Comparison of ENCODE assay signal across 8 mouse cellular contexts in genomic region chr11:117407196-117407595, GRCm38 (mm10).
DNase-seq lines count a peak whose midpoint lies in the region; ATAC-seq lines count a peak whose summit lies in the region.

No protein-coding gene starts in this region.

- no peak for DNase-seq in heart, postnatal 10 days
- DNase-seq in embryonic facial prominence, embryonic 10.5 days (ENCODE audit: low spot score) = no peak
- no peak for DNase-seq in ovary, postnatal 36 days (ENCODE audit: low spot score)
- DNase-seq in left cerebral cortex, postnatal 10 days (ENCODE audit: extremely low spot score in 1 of 2, low spot score in 2 of 2) = no peak

- H3K4me3 ChIP-seq in heart, embryonic 13.5 days = peak overlapping the region; percentile 49
- peak overlapping the region; percentile 56 for H3K4me3 ChIP-seq in embryonic facial prominence, embryonic 10.5 days
- H3K4me3 ChIP-seq in hindbrain, embryonic 12.5 days = peak overlapping the region; percentile 28; the same call in 1 of the 2 replicates
- H3K4me3 ChIP-seq in midbrain, embryonic 12.5 days = no peak overlapping the region; the same call in 1 of the 2 replicates

- intact Hi-C loops in heart, postnatal 10 days (cut with DNase I) = no loop called here
- intact Hi-C loops in left cerebral cortex, postnatal 10 days (cut with DNase I) = loop anchor here (5.0 kb wide), 1 partner anchor 70 kb away; no protein-coding TSS in a partner anchor

- no peaks in the 10 kb centered on the region for H3K36me3 ChIP-seq in heart, embryonic 13.5 days
- no peaks in the 10 kb centered on the region for H3K36me3 ChIP-seq in embryonic facial prominence, embryonic 10.5 days (replicated peaks)
- H3K36me3 ChIP-seq in hindbrain, embryonic 12.5 days = no peaks in the 10 kb centered on the region
- no peaks in the 10 kb centered on the region for H3K36me3 ChIP-seq in midbrain, embryonic 12.5 days

- peaks cover 26% of the 10 kb centered on the region for H3K4me1 ChIP-seq in heart, embryonic 13.5 days
- H3K4me1 ChIP-seq in embryonic facial prominence, embryonic 10.5 days = peaks cover 56% of the 10 kb centered on the region
- H3K4me1 ChIP-seq in hindbrain, embryonic 12.5 days = peaks cover 61% of the 10 kb centered on the region
- peaks cover 63% of the 10 kb centered on the region for H3K4me1 ChIP-seq in midbrain, embryonic 12.5 days

- ATAC-seq in heart, embryonic 13.5 days (ENCODE audit: extremely low read depth, insufficient number of reproducible peaks, low FRiP score, low TSS enrichment) = no peak
- peak; percentile 12; the same call in 1 of the 2 replicates for ATAC-seq in hindbrain, embryonic 12.5 days (ENCODE audit: low FRiP score)
- peak; percentile 20 for ATAC-seq in midbrain, embryonic 12.5 days (ENCODE audit: low FRiP score, low read depth)
- ATAC-seq in megakaryocyte-erythroid progenitor cell, adult 5-6 weeks (replicated peaks; ENCODE audit: low FRiP score, low TSS enrichment, poor library complexity, severe bottlenecking) = no peak

- WGBS in heart, embryonic 13.5 days = 19% methylated on average over 4 of the region's 4 CpGs
- WGBS in embryonic facial prominence, embryonic 10.5 days = 12% methylated on average over 4 of the region's 4 CpGs
- WGBS in hindbrain, embryonic 12.5 days = 12% methylated on average over 4 of the region's 4 CpGs
- 6% methylated on average over 4 of the region's 4 CpGs for WGBS in midbrain, embryonic 12.5 days

- H3K4me2 ChIP-seq in heart, embryonic 13.5 days = peak overlapping the region; percentile 75
- H3K4me2 ChIP-seq in hindbrain, embryonic 12.5 days (replicated peaks) = peak overlapping the region; percentile 56
- peak overlapping the region; percentile 61 for H3K4me2 ChIP-seq in midbrain, embryonic 12.5 days (replicated peaks)

- peak overlapping the region; percentile 37 for H3K9ac ChIP-seq in heart, embryonic 13.5 days
- peak overlapping the region; percentile 56 for H3K9ac ChIP-seq in hindbrain, embryonic 12.5 days
- peak overlapping the region; percentile 47 for H3K9ac ChIP-seq in midbrain, embryonic 12.5 days (replicated peaks)

- peaks cover 70% of the 10 kb centered on the region for H3K27me3 ChIP-seq in heart, embryonic 13.5 days (replicated peaks)
- H3K27me3 ChIP-seq in embryonic facial prominence, embryonic 10.5 days (replicated peaks; ENCODE audit: low read depth, poor library complexity, severe bottlenecking) = peaks cover 80% of the 10 kb centered on the region
- peaks cover 10% of the 10 kb centered on the region for H3K27me3 ChIP-seq in hindbrain, embryonic 12.5 days
- peaks cover 41% of the 10 kb centered on the region for H3K27me3 ChIP-seq in midbrain, embryonic 12.5 days

- peak overlapping the region; percentile 43; the same call in 1 of the 2 replicates for H3K27ac ChIP-seq in heart, embryonic 13.5 days (replicated peaks)
- peak overlapping the region; percentile 86 for H3K27ac ChIP-seq in embryonic facial prominence, embryonic 10.5 days (replicated peaks)
- peak overlapping the region; percentile 95 for H3K27ac ChIP-seq in hindbrain, embryonic 12.5 days
- peak overlapping the region; percentile 99 for H3K27ac ChIP-seq in midbrain, embryonic 12.5 days (replicated peaks)

- no peaks in the 10 kb centered on the region for H3K9me3 ChIP-seq in heart, embryonic 13.5 days
- H3K9me3 ChIP-seq in embryonic facial prominence, embryonic 10.5 days = peaks cover 7% of the 10 kb centered on the region; the same call in 1 of the 2 replicates
- H3K9me3 ChIP-seq in hindbrain, embryonic 12.5 days (replicated peaks) = no peaks in the 10 kb centered on the region
- H3K9me3 ChIP-seq in midbrain, embryonic 12.5 days = 0 out of 2 replicates have a peak, but pooled peaks cover 3% of the 10 kb centered on the region

Comparison
In these comparisons a context has a peak if more than half of its experiments do, and no peak if none do; other contexts are left out.
1. ATAC-seq: peak in hindbrain, embryonic 12.5 days (single experiment) and midbrain, embryonic 12.5 days (single experiment); none in heart, embryonic 13.5 days (single experiment) and megakaryocyte-erythroid progenitor cell, adult 5-6 weeks (single experiment).
2. H3K27ac ChIP-seq: peak in every context shown above with its lines; median percentile 99 in midbrain, embryonic 12.5 days; 95 in hindbrain, embryonic 12.5 days; 86 in embryonic facial prominence, embryonic 10.5 days; 43 in heart, embryonic 13.5 days.
3. Peak in every context shown above with its lines, with median percentiles within 50 percentile points of each other: H3K4me2 ChIP-seq and H3K9ac ChIP-seq.